Mouse (Mus musculus) MEL (cell line): ENCODE data around the gene Col25a1.

Source experiments
- CTCF ChIP-seq, 3 experiments: IDR thresholded peaks in 2 of 3; conservative IDR thresholded peaks in 1 of 3; 2 replicates each; pipeline ENCODE4 v1.5.1; 2011 to 2012; ENCODE audit warnings: low read length in 3 of 3, low read depth in 2 of 3, mild to moderate bottlenecking in 2 of 3, improper control_type of control experiment in 1 of 3, inconsistent platforms in 1 of 3, mixed read lengths in 1 of 3, moderate library complexity in 1 of 3; ENCODE audit not compliant: control insufficient read depth in 1 of 3, insufficient read depth in 1 of 3, poor library complexity in 1 of 3, severe bottlenecking in 1 of 3
- POLR2AphosphoS2 ChIP-seq: IDR thresholded peaks from 2 replicates; pipeline ENCODE4 v1.6.1; 2011; ENCODE audit warnings: low read length, improper control_type of control experiment

GRCm38 (mm10) chr3:130289220-130289619 lies 157.9 kb downstream of the Col25a1 start:
- TF ChIP-seq POLR2AphosphoS2 (no peak), CTCF (IDR thresholded peaks at IDR 0.05 in 2 of 3, conservative IDR thresholded peaks at IDR 0.05 in 1 of 3; ENCODE audit: control insufficient read depth in 1 of 3, insufficient read depth in 1 of 3, low read depth in 2 of 3, low read length in 3 of 3, poor library complexity in 1 of 3, severe bottlenecking in 1 of 3) (no peak)
